ENCODE assay signal across 21 mouse cellular contexts in genomic region chr1:193392266-193392665, GRCm38 (mm10). TPM values are rescaled to one million over a fixed set of nuclear protein-coding genes. Genes with fewer than 3 reads are reported as not detected.
DNase-seq lines count a peak whose midpoint lies in the region; ATAC-seq and TF ChIP-seq lines count a peak whose summit lies in the region.
"Had no signal": no experiment of that assay in that cellular context is flagged by ENCODE, and none has a peak within 500 bp of the region (broad histone marks: within the 10 kb centered on the region; RNA-seq: fewer than 3 reads in every experiment).

No protein-coding gene starts in this region.

- ATAC-seq in heart, postnatal 0 days (ENCODE audit: insufficient read depth, low read depth), result no peak
- ATAC-seq in liver, embryonic 14.5 days (ENCODE audit: insufficient read depth), result no peak
- ATAC-seq in liver, embryonic 12.5 days, result no peak
- no peak for ATAC-seq in midbrain, postnatal 0 days (ENCODE audit: low FRiP score)
- no peak for ATAC-seq in midbrain, embryonic 14.5 days (ENCODE audit: low FRiP score, low TSS enrichment)
- ATAC-seq: forebrain, embryonic 13.5 days had no signal

- 82% methylated on average over 3 of the region's 3 CpGs for WGBS in heart, postnatal 0 days
- 62% methylated on average over 3 of the region's 3 CpGs for WGBS in liver, embryonic 14.5 days (ENCODE audit: insufficient replicate concordance)
- 62% methylated on average over 3 of the region's 3 CpGs for whole genome bisulfite sequencing in liver, embryonic 12.5 days (ENCODE audit: insufficient replicate concordance)
- WGBS in midbrain, postnatal 0 days, result 84% methylated on average over 3 of the region's 3 CpGs
- whole genome bisulfite sequencing in midbrain, embryonic 14.5 days, result 89% methylated on average over 3 of the region's 3 CpGs

- H3K4me3 ChIP-seq in heart, postnatal 0 days (ENCODE audit: low read depth, low read length), result no peak overlapping the region
- no peak overlapping the region for H3K4me3 ChIP-seq in liver, embryonic 14.5 days (ENCODE audit: insufficient read depth in 1 of 2, low read depth in 2 of 2, low read length in 2 of 2)
- H3K4me3 ChIP-seq in liver, embryonic 12.5 days, result no peak overlapping the region
- H3K4me3 ChIP-seq in midbrain, postnatal 0 days (ENCODE audit: low read depth, low read length), result no peak overlapping the region
- H3K4me3 ChIP-seq in midbrain, embryonic 14.5 days (replicated peaks; ENCODE audit: low read depth, low read length), result no peak overlapping the region
- H3K4me3 ChIP-seq: embryonic facial prominence, embryonic 10.5 days; forebrain, embryonic 13.5 days; heart, embryonic 10.5 days had no signal

- TF ChIP-seq EP300 in heart, postnatal 0 days (IDR thresholded peaks at IDR 0.05; ENCODE audit: low read depth), result no peak
- no peak for TF ChIP-seq EP300 in liver, embryonic 14.5 days (IDR thresholded peaks at IDR 0.05; ENCODE audit: low read depth)

- H3K9ac ChIP-seq in heart, postnatal 0 days (replicated peaks; ENCODE audit: low read depth, low read length), result no peak overlapping the region
- no peak overlapping the region for H3K9ac ChIP-seq in liver, embryonic 14.5 days (replicated peaks)
- no peak overlapping the region for H3K9ac ChIP-seq in liver, embryonic 12.5 days
- H3K9ac ChIP-seq in midbrain, postnatal 0 days (replicated peaks; ENCODE audit: low read length, poor library complexity, severe bottlenecking), result no peak overlapping the region
- H3K9ac ChIP-seq in midbrain, embryonic 14.5 days (replicated peaks; ENCODE audit: low read length), result no peak overlapping the region
- H3K9ac ChIP-seq: forebrain, embryonic 13.5 days; hindbrain, embryonic 14.5 days had no signal

- no peak overlapping the region for H3K4me2 ChIP-seq in heart, postnatal 0 days (ENCODE audit: low read depth, low read length)
- H3K4me2 ChIP-seq in liver, embryonic 14.5 days (ENCODE audit: low read depth), result no peak overlapping the region
- no peak overlapping the region for H3K4me2 ChIP-seq in liver, embryonic 12.5 days
- H3K4me2 ChIP-seq in midbrain, postnatal 0 days (ENCODE audit: low read depth, low read length, poor library complexity, severe bottlenecking), result no peak overlapping the region
- H3K4me2 ChIP-seq in midbrain, embryonic 14.5 days (ENCODE audit: low read length), result no peak overlapping the region
- H3K4me2 ChIP-seq: forebrain, embryonic 13.5 days; hindbrain, embryonic 14.5 days had no signal

- H3K36me3 ChIP-seq in heart, postnatal 0 days (replicated peaks; ENCODE audit: control insufficient read depth, insufficient read depth, low read length), result no peaks in the 10 kb centered on the region
- H3K36me3 ChIP-seq in liver, embryonic 14.5 days (replicated peaks; ENCODE audit: control insufficient read depth, insufficient read depth, low read depth), result no peaks in the 10 kb centered on the region
- no peaks in the 10 kb centered on the region for H3K36me3 ChIP-seq in liver, embryonic 12.5 days
- H3K36me3 ChIP-seq in midbrain, postnatal 0 days (ENCODE audit: insufficient read depth, low read length), result no peaks in the 10 kb centered on the region
- H3K36me3 ChIP-seq in midbrain, embryonic 14.5 days (ENCODE audit: control insufficient read depth, insufficient read depth, low read length), result no peaks in the 10 kb centered on the region
- H3K36me3 ChIP-seq: embryonic facial prominence, embryonic 10.5 days; heart, embryonic 10.5 days had no signal

- no peaks in the 10 kb centered on the region for H3K9me3 ChIP-seq in heart, postnatal 0 days (replicated peaks; ENCODE audit: control insufficient read depth, low read length)
- H3K9me3 ChIP-seq in liver, embryonic 14.5 days (ENCODE audit: control insufficient read depth, low read length), result no peaks in the 10 kb centered on the region
- H3K9me3 ChIP-seq in liver, embryonic 12.5 days (replicated peaks), result no peaks in the 10 kb centered on the region
- no peaks in the 10 kb centered on the region for H3K9me3 ChIP-seq in midbrain, postnatal 0 days (ENCODE audit: low read length)
- H3K9me3 ChIP-seq in midbrain, embryonic 14.5 days (ENCODE audit: control insufficient read depth, low read length), result no peaks in the 10 kb centered on the region
- H3K9me3 ChIP-seq: embryonic facial prominence, embryonic 10.5 days; forebrain, embryonic 13.5 days; heart, embryonic 10.5 days had no signal

- H3K27me3 ChIP-seq in heart, postnatal 0 days (ENCODE audit: control insufficient read depth, insufficient read depth, low read length), result 0 out of 2 replicates have a peak, but pooled peaks cover 7% of the 10 kb centered on the region
- H3K27me3 ChIP-seq in liver, embryonic 14.5 days (ENCODE audit: control insufficient read depth, insufficient read depth, low read length), result no peaks in the 10 kb centered on the region
- H3K27me3 ChIP-seq in liver, embryonic 12.5 days (replicated peaks), result no peaks in the 10 kb centered on the region
- no peaks in the 10 kb centered on the region for H3K27me3 ChIP-seq in midbrain, postnatal 0 days (ENCODE audit: insufficient read depth, low read length)
- H3K27me3 ChIP-seq in midbrain, embryonic 14.5 days (ENCODE audit: control insufficient read depth, insufficient read depth, low read length), result no peaks in the 10 kb centered on the region

- H3K27ac ChIP-seq in heart, postnatal 0 days (ENCODE audit: low read depth), result no peak overlapping the region
- H3K27ac ChIP-seq in liver, embryonic 14.5 days, result no peak overlapping the region
- no peak overlapping the region for H3K27ac ChIP-seq in liver, embryonic 12.5 days
- H3K27ac ChIP-seq in midbrain, postnatal 0 days (ENCODE audit: low read depth, low read length), result no peak overlapping the region
- H3K27ac ChIP-seq in midbrain, embryonic 14.5 days (replicated peaks; ENCODE audit: low read depth, low read length), result no peak overlapping the region
- H3K27ac ChIP-seq: embryonic facial prominence, embryonic 10.5 days; forebrain, embryonic 13.5 days; heart, embryonic 10.5 days; hindbrain, embryonic 14.5 days had no signal

- no peak for DNase-seq in heart, postnatal 0 days (ENCODE audit: low spot score)
- no peak for DNase-seq in heart, adult 9 months (ENCODE audit: low spot score in 2 of 2)
- DNase-seq in liver, embryonic 14.5 days (ENCODE audit: low read depth in 3 of 3, low spot score in 3 of 3), result no peak
- DNase-seq in midbrain, postnatal 0 days (ENCODE audit: low spot score), result peak; percentile 51
- no peak for DNase-seq in midbrain, embryonic 14.5 days
- DNase-seq in urinary bladder, adult 2 months (ENCODE audit: low spot score), result no peak
- no peak for DNase-seq in thymus, postnatal 0 days (ENCODE audit: low spot score)
- DNase-seq: adrenal gland, postnatal 14 days; cerebellum, adult 18-20 months; cerebellum, adult 9-11 months; cerebellum, postnatal 36 days; gastrocnemius, postnatal 36 days; heart, adult 11 months; heart, postnatal 14 days had no signal

- no peaks in the 10 kb centered on the region; the same call in 1 of the 2 replicates for H3K4me1 ChIP-seq in heart, postnatal 0 days (ENCODE audit: control insufficient read depth, insufficient read depth)
- H3K4me1 ChIP-seq in liver, embryonic 14.5 days (replicated peaks; ENCODE audit: control insufficient read depth in 2 of 2, insufficient read depth in 2 of 2, low read length in 1 of 2), result peaks cover 0 to 2% of the 10 kb centered on the region in 2 experiments; a peak in 1 of 4 replicates
- no peaks in the 10 kb centered on the region for H3K4me1 ChIP-seq in liver, embryonic 12.5 days
- no peaks in the 10 kb centered on the region for H3K4me1 ChIP-seq in midbrain, postnatal 0 days (ENCODE audit: insufficient read depth, low read length)
- peaks cover 25% of the 10 kb centered on the region for H3K4me1 ChIP-seq in midbrain, embryonic 14.5 days (ENCODE audit: control insufficient read depth, insufficient read depth, low read length)

- 0 out of 2 replicates have a peak, but pooled peaks have one; percentile 1 for TF ChIP-seq CTCF in heart, postnatal 0 days (IDR thresholded peaks at IDR 0.05; ENCODE audit: low read depth)
- TF ChIP-seq CTCF in liver, embryonic 14.5 days (IDR thresholded peaks at IDR 0.05; ENCODE audit: low read depth), result 0 out of 2 replicates have a peak, but pooled peaks have one; percentile 11
- peak; percentile 46 for TF ChIP-seq CTCF in midbrain, postnatal 0 days (IDR thresholded peaks at IDR 0.05)

RNA-seq across cellular contexts. Expression of gene Camk1g, which starts 22.2 kb away (rescaled TPM):
- total RNA-seq in heart, postnatal 0 days (2014; rRNA removed; ENCODE audit: low replicate concordance), result 12.0 and 14.3 TPM in 2 replicates
- 9.0 and 9.7 TPM in 2 replicates for polyA plus RNA-seq in heart, postnatal 0 days (2015; fragmentation: Nextera tagmentation; extraction: Ambion mirVana)
- polyA plus RNA-seq in liver, embryonic 14.5 days (2012; rRNA removed), result 0.15 and 0.19 TPM in 2 replicates
- 0.06 and 0.23 TPM in 2 replicates for polyA plus RNA-seq in liver, embryonic 14.5 days (2014; fragmentation: Nextera tagmentation; extraction: Ambion mirVana)
- polyA plus RNA-seq in liver, embryonic 12.5 days (2016; fragmentation: Nextera tagmentation; extraction: Ambion mirVana), result 0.86 and 0.92 TPM in 2 replicates
- 48.1 and 54.7 TPM in 2 replicates for total RNA-seq in midbrain, postnatal 0 days (2014; rRNA removed)
- polyA plus RNA-seq in midbrain, postnatal 0 days (2015; fragmentation: Nextera tagmentation; extraction: Ambion mirVana), result 46.6 and 50.3 TPM in 2 replicates
- 46.0 and 47.7 TPM in 2 replicates for polyA plus RNA-seq in midbrain, embryonic 14.5 days (2014; fragmentation: Nextera tagmentation; extraction: Ambion mirVana)
- polyA plus RNA-seq in urinary bladder, adult 2 months (2012; rRNA removed), result 0.44 and 0.48 TPM in 2 replicates
- polyA plus RNA-seq in thymus, postnatal 0 days (2015; fragmentation: Nextera tagmentation; extraction: Ambion mirVana), result 1.0 and 2.6 TPM in 2 replicates
- total RNA-seq: ES-E14; hematopoietic stem cell, adult 5-6 weeks had no signal
